Mouse (Mus musculus) lung, adult 2 months (tissue): ENCODE data around the gene Cbr1.

Experiments
- CTCF ChIP-seq: fragments of 200-500 bp; IDR thresholded peaks from 2 replicates; pipeline ENCODE4 v1.5.1; 2011; ENCODE audit warnings: mild to moderate bottlenecking, low read length, control low read depth; ENCODE audit not compliant: insufficient read depth
- POLR2A ChIP-seq: fragments of 200-500 bp; IDR thresholded peaks from 2 replicates; pipeline ENCODE4 v1.6.1; 2011; ENCODE audit warnings: low read depth, mild to moderate bottlenecking, control low read depth, low read length, borderline replicate concordance; ENCODE audit errors: extremely low read depth

- TF ChIP-seq CTCF, result no peak
- TF ChIP-seq POLR2A, result no peak
These were observed 5.3 kb downstream of the Cbr1 start for GRCm38 (mm10) chr16:93610961-93611360.
